Mouse (Mus musculus): ENCODE measurements around the gene Sgcb.

GRCm38 (mm10) chr5:73632291-73632690 is 15.3 kb downstream of the Sgcb start, which contains the start of gene Lrrc66:
- TF ChIP-seq CTCF (IDR thresholded peaks at IDR 0.05; ENCODE audit: control insufficient read depth, insufficient read depth, insufficient read length), result no peak
- TF ChIP-seq CEBPB (IDR thresholded peaks at IDR 0.05; ENCODE audit: low read depth), result no peak

All from C2C12 (cell line).